Mouse (Mus musculus) G1E (cell line): ENCODE results near the gene 4930558K02Rik. TPM values are rescaled to one million over a fixed set of nuclear protein-coding genes. Genes with fewer than 3 reads are reported as not detected.

Experiments
- ATAC-seq: 2 replicates; pipeline ENCODE4 v1.8.0; 2016; ENCODE audit warnings: mild to moderate bottlenecking; ENCODE audit not compliant: insufficient number of reproducible peaks, poor library complexity, low FRiP score, severe bottlenecking; ENCODE audit errors: extremely low read depth
- DNase-seq: peaks from one replicate; pipeline ENCODE4 v3.0.0; 2012; ENCODE audit warnings: low spot score
- H3K27me3 ChIP-seq: 2 replicates; pipeline ENCODE4 v1.6.1; 2012; ENCODE audit warnings: mild to moderate bottlenecking, low read length, inconsistent platforms; ENCODE audit not compliant: insufficient read depth
- H3K36me3 ChIP-seq: replicated peaks from 2 replicates; pipeline ENCODE3; 2012; ENCODE audit warnings: mild to moderate bottlenecking, inconsistent platforms
- H3K4me1 ChIP-seq: 2 replicates; pipeline ENCODE4 v1.6.1; 2012; ENCODE audit warnings: low read depth, low read length, inconsistent platforms, mixed read lengths; ENCODE audit not compliant: insufficient read depth
- H3K4me3 ChIP-seq: 2 replicates; pipeline ENCODE4 v1.5.1; 2012; ENCODE audit warnings: low read depth, mild to moderate bottlenecking, inconsistent platforms, low read length, moderate library complexity, mixed read lengths
- H3K9me3 ChIP-seq: replicated peaks from 2 replicates; pipeline ENCODE4 v1.6.1; 2012; ENCODE audit warnings: inconsistent platforms
- CTCF ChIP-seq: IDR thresholded peaks from 2 replicates; pipeline ENCODE4 v1.5.1; 2012; ENCODE audit warnings: low read depth, low read length, inconsistent platforms, mixed read lengths
- GATA1 ChIP-seq: IDR thresholded peaks from 2 replicates; pipeline ENCODE4 v1.6.1; 2012; ENCODE audit warnings: borderline replicate concordance, low read length, inconsistent platforms, mixed read lengths
- GATA2 ChIP-seq: IDR thresholded peaks from 2 replicates; pipeline ENCODE4 v1.6.1; 2012; ENCODE audit warnings: low read depth, low read length, inconsistent platforms, borderline replicate concordance
- POLR2AphosphoS5 ChIP-seq: IDR thresholded peaks from 2 replicates; pipeline ENCODE4 v1.6.1; 2012; ENCODE audit warnings: low read depth, low read length, inconsistent platforms; ENCODE audit not compliant: insufficient replicate concordance
- TAL1 ChIP-seq: conservative IDR thresholded peaks from 2 replicates; pipeline ENCODE4 v1.6.1; 2012; ENCODE audit warnings: low read depth, low read length, inconsistent platforms, mixed read lengths
- polyA plus RNA-seq: library from polyadenylated mRNA; stranded (reverse); fragments of >175 nt; gene quantifications from 2 replicates; pipeline ENCODE4 v1.2.3, GENCODE M21; 2012
- total RNA-seq, 2 experiments: library from RNA; stranded (forward) in 1 of 2; stranded (reverse) in 1 of 2; fragments of 200-1000 nt in 1 of 2; fragments of >200 nt in 1 of 2; fragmentation: Nextera tagmentation in 1 of 2; gene quantifications; 2 replicates each; pipeline ENCODE4 v1.2.3; 2014 to 2017

4930558K02Rik gene
- total RNA-seq (2014; fragmentation: Nextera tagmentation), result 2.8 TPM in 1 of 2 replicates, not detected in the other
- total RNA-seq (2017), result not detected in 2 replicates
- not detected in 2 replicates for polyA plus RNA-seq

DNA sequence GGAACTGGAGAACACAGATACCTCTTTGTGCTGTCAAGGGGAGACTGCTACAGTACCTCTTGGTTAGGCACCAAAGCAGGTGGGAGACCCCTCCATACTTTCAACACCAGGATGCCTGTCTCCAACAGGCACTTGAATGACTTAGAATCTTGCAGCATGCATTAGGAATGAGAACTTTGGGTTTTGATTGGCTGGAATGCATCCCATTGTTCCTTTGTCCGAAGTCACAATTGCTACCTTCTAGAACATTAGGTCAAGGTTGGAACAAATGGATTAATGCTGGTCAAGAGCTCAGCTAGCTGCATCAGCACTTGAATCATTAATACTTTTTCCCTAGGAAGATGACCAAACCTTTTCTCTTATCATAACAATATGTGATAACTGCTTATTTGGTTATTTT lies at the start of gene 4930558K02Rik:
Gene 4930558K02Rik (minus strand): TSS at position 101 of the 400 bp plus-strand sequence.
- ATAC-seq (no peak), DNase-seq (no peak)
- no peaks in the 10 kb centered on the region for H3K9me3 ChIP-seq
- peaks cover 20% of the 10 kb centered on the region for H3K4me1 ChIP-seq
- H3K27me3 ChIP-seq, result peaks cover 15% of the 10 kb centered on the region
- TF ChIP-seq POLR2AphosphoS5 (no peak), GATA1 (no peak), GATA2 (no peak), CTCF (no peak), TAL1 (no peak)
- no peaks in the 10 kb centered on the region for H3K36me3 ChIP-seq
- no peak within 1 kb of the TSS for H3K4me3 ChIP-seq

DNA sequence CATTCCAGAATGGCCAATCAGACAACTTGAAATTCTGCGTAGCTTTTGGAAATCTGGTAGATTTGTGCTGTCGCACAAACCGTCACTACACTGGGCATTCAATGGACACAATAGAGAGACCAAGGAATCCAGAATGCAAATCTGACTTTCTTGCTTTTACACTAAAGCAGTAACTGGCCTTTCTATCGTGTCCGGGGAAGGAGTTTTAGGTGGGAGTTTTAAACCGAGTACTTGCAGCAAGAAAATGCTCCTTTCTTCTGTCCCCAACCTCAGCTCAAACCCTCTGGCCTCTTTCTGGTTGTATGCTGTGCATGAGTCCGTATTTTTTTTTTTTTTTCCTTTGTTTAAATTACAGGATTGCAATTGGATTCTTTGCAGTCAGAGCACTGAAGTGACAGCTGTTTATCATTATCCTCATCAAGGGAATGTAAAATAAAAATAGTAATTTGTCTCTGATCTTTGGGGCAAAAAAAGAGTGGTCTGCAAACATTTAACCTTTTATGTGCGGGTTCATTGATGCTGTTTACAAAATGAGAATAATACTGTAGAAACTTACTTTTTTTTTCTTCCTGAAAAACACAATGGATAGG lies 44.3 kb upstream of the 4930558K02Rik start:
- Histone ChIP-seq H3K4me3 (no peak overlapping the region), H3K27me3 (peaks cover 12% of the 10 kb centered on the region), H3K36me3 (no peaks in the 10 kb centered on the region), H3K4me1 (no peaks in the 10 kb centered on the region), H3K9me3 (no peaks in the 10 kb centered on the region)
- no peak for TF ChIP-seq GATA2
- TF ChIP-seq POLR2AphosphoS5, result no peak
- TF ChIP-seq GATA1, result no peak
- no peak for TF ChIP-seq TAL1
- no peak for TF ChIP-seq CTCF
- ATAC-seq (no peak), DNase-seq (no peak)

DNA sequence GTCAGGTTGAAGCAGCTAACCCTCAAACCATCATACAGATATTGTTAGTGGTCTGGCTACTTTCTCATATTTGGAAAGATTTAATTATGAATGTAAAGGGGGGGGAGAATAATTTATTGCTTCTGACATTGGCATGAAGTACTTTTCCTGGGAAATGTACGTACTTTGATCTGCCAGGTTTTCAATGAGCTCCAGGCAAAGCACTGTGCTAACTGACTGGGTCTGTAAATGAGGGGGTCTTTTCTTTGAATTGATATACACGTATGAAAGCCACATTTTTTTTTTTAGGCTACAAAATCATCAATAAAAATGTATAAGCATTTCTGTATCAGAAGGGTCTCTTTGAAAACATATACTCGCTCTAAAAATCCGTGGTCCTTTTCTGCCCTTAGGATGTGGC lies 41.3 kb upstream of the 4930558K02Rik start:
- H3K4me1 ChIP-seq, result no peaks in the 10 kb centered on the region
- peaks cover 8% of the 10 kb centered on the region for H3K27me3 ChIP-seq
- no peaks in the 10 kb centered on the region for H3K36me3 ChIP-seq
- ATAC-seq (no peak), DNase-seq (no peak)
- H3K4me3 ChIP-seq, result no peak overlapping the region
- no peaks in the 10 kb centered on the region for H3K9me3 ChIP-seq
- TF ChIP-seq POLR2AphosphoS5 (no peak), CTCF (no peak), GATA1 (no peak), GATA2 (no peak), TAL1 (no peak)

DNA sequence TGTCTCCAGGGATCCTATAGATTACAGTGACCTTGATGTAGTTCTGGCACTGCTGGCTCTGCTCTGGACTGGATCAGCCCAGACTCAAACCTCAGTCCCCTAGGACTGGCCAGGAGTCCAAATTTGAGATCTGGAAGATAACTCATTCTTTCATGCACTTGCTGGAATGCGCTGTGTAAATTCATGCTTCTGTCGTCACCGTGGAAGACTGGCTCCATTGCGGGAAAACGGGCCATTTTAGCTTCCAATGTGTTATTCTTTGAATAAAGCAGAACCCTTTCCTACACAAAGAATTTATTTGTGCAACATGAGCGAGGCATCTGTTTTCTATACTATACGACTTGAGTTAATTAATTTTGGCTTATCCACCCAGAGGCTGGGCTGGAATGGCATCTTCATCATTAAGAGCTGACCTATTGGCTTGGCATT lies 40.9 kb upstream of the 4930558K02Rik start:
- no peak for DNase-seq
- no peak for ATAC-seq

DNA sequence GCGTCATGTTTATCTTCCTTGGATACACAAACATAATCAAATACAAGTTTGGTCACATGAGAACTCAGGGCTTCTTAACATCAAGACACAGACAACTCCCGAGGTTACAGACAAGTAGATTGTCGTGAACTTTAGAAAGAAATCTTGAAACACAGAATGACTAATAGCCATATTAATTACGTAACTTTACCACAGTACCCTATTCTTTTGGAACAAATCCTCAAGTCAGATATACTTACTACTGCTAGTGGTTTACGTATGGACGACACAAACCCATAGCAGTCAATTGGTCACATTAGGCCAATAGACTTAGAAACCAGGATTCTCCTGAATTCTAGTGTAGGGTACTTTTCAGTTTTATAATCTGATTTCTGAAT lies 39.2 kb upstream of the 4930558K02Rik start:
- TF ChIP-seq POLR2AphosphoS5, result no peak
- TF ChIP-seq TAL1, result no peak
- TF ChIP-seq GATA1, result no peak
- TF ChIP-seq CTCF, result no peak
- TF ChIP-seq GATA2, result no peak
- Histone ChIP-seq H3K27me3 (peaks cover 4% of the 10 kb centered on the region), H3K36me3 (no peaks in the 10 kb centered on the region), H3K9me3 (no peaks in the 10 kb centered on the region), H3K4me3 (no peak overlapping the region), H3K4me1 (no peaks in the 10 kb centered on the region)
- DNase-seq (no peak), ATAC-seq (no peak)

More for the DNA sequence above, 40.9 kb upstream of the 4930558K02Rik start:
- TF ChIP-seq GATA1 (no peak), CTCF (no peak), GATA2 (no peak), TAL1 (no peak), POLR2AphosphoS5 (no peak)
- Histone ChIP-seq H3K4me1 (no peaks in the 10 kb centered on the region), H3K27me3 (peaks cover 4% of the 10 kb centered on the region; the same call in 1 of the 2 replicates), H3K4me3 (no peak overlapping the region), H3K36me3 (no peaks in the 10 kb centered on the region), H3K9me3 (no peaks in the 10 kb centered on the region)

DNA sequence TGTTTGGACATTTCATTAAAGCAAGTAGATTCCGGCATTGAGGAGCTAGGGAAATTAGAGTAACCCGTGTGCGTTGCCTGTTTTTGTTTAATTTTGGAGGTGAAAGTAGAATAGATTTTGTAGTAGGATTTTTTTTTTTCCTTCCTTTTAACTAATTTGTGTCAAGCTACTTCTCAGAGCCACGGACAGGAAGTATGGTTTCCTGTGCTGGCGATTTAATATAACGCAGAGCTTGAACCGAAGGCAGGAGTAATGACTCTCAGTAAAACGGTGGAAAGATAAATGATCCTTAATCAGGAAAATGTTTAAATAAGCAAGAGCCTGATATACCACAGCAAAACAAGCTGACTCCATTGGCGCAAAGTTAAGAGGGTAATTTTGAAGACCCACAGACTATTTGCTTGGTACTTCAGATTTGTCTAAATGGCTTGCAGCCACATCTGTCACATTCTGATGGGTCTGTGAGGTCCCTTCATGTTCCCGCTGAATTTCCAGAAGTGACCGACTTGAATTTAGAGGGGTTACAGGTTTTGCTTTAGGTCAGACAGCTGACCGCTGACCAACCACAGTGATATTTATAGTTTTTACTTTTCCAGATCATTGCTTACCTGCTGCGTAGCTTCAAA lies 38.7 kb upstream of the 4930558K02Rik start:
- no peak for DNase-seq
- H3K36me3 ChIP-seq, result no peaks in the 10 kb centered on the region
- ATAC-seq, result no peak
- peaks cover 9% of the 10 kb centered on the region; the same call in 1 of the 2 replicates for H3K27me3 ChIP-seq
- no peaks in the 10 kb centered on the region for H3K9me3 ChIP-seq
- TF ChIP-seq GATA1 (no peak), CTCF (no peak), TAL1 (no peak), POLR2AphosphoS5 (no peak), GATA2 (no peak)
- no peak overlapping the region for H3K4me3 ChIP-seq
- no peaks in the 10 kb centered on the region for H3K4me1 ChIP-seq
